In the genomic region with DNA sequence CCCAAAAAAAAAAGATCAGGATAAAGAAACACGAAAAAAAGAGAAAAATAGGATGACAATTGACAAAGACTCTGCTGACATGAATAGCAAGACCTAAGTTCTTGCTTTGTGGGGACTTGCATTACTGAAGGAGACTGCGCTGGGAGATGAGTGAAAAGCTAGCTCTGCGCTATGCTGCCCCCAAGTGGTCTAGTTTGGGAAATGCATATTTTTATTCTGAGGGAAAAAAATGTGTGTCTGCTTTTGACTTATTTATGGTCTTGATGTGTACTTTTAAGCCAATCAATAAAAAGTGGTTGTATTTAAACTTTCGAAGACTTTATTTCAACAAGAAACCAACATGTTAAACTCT, we compare ENCODE assay signal across 9 mouse cellular contexts.
DNase-seq lines count a peak whose midpoint lies in the region; ATAC-seq and TF ChIP-seq lines count a peak whose summit lies in the region.
"Had no signal": no experiment of that assay in that cellular context is flagged by ENCODE, and none has a peak within 500 bp of the region (broad histone marks: within the 10 kb centered on the region; RNA-seq: fewer than 3 reads in every experiment).

No protein-coding gene starts in this region.

- H3K27me3 ChIP-seq in Patski: peaks cover 13% of the 10 kb centered on the region
- H3K27me3 ChIP-seq: liver, embryonic 13.5 days had no signal

- no peak for ATAC-seq in CD4-positive, CD25-positive, alpha-beta regulatory T cell, adult 4 months
- ATAC-seq in Patski: peak; percentile 88

- POLR2A ChIA-PET in Patski (lab: Charles Lee): interaction anchor here (0.6 kb wide), 2 partner anchors 706 to 818 kb away, joined by 4 to 7 read pairs; no protein-coding TSS in a partner anchor

- peak; percentile 56 for DNase-seq in CD4-positive, CD25-positive, alpha-beta regulatory T cell, adult 2 months (ENCODE audit: low read depth, low spot score)
- DNase-seq in Patski (ENCODE audit: low read depth, low spot score): no peak
- peak; percentile 60 to 72 for DNase-seq in cerebellum, postnatal 25 days
- DNase-seq in gastrocnemius, postnatal 14 days: peak; percentile 15
- peak; percentile 48 for DNase-seq in layer of hippocampus, adult 9-10 months (ENCODE audit: low spot score)
- DNase-seq in mesoderm, embryonic 11.5 days (ENCODE audit: low read depth, low spot score): peak; percentile 77
- DNase-seq in right cerebral cortex, postnatal 4 days: peak; percentile 67
- DNase-seq: liver, embryonic 13.5 days had no signal

- in situ Hi-C loops in Patski (cut with MboI; ENCODE audit: low pct_unique_long_range_greater_than_20kb): loop anchor here (5.0 kb wide), 1 partner anchor 606 kb away; no protein-coding TSS in a partner anchor

- intact Hi-C loops in gastrocnemius, postnatal 14 days (cut with DNase I; ENCODE audit: low total_unique reads): loop anchor here (5.0 kb wide), 2 partner anchors 81 to 821 kb away; no protein-coding TSS in a partner anchor

- TF ChIP-seq CTCF in Patski (IDR thresholded peaks at IDR 0.05): peak; percentile 95

- CTCF ChIA-PET in Patski (lab: Charles Lee): interaction anchor here (0.6 to 2.0 kb wide), 15 partner anchors 9 to 1207 kb away, joined by 3 to 11 read pairs (median 3); no protein-coding TSS in a partner anchor
